27 mouse cellular contexts compared by ENCODE assay signal in genomic region chr16:31446067-31446853, GRCm38 (mm10). TPM values are rescaled to one million over a fixed set of nuclear protein-coding genes. Genes with fewer than 3 reads are reported as not detected.
DNase-seq lines count a peak whose midpoint lies in the region; ATAC-seq and TF ChIP-seq lines count a peak whose summit lies in the region.
"Had no signal": no experiment of that assay in that cellular context is flagged by ENCODE, and none has a peak within 500 bp of the region (broad histone marks: within the 10 kb centered on the region; RNA-seq: fewer than 3 reads in every experiment).

No protein-coding gene starts in this region.

- H3K9me3 ChIP-seq in hindbrain, postnatal 0 days (ENCODE audit: low read length), result no peaks in the 10 kb centered on the region
- no peaks in the 10 kb centered on the region for H3K9me3 ChIP-seq in hindbrain, embryonic 11.5 days (ENCODE audit: control insufficient read depth, low read length)
- H3K9me3 ChIP-seq: embryonic facial prominence, embryonic 12.5 days; hindbrain, embryonic 12.5 days; midbrain, embryonic 10.5 days; neural tube, embryonic 13.5 days had no signal

- no peaks in the 10 kb centered on the region for H3K27me3 ChIP-seq in hindbrain, postnatal 0 days (ENCODE audit: insufficient read depth, low read length)
- no peaks in the 10 kb centered on the region for H3K27me3 ChIP-seq in hindbrain, embryonic 11.5 days (ENCODE audit: control insufficient read depth, insufficient read depth, low read length)
- H3K27me3 ChIP-seq: embryonic facial prominence, embryonic 12.5 days; hindbrain, embryonic 12.5 days; neural tube, embryonic 13.5 days had no signal

- no peak overlapping the region for H3K4me2 ChIP-seq in hindbrain, postnatal 0 days (ENCODE audit: low read depth, low read length)
- H3K4me2 ChIP-seq in hindbrain, embryonic 11.5 days (replicated peaks; ENCODE audit: low read depth, low read length), result no peak overlapping the region
- H3K4me2 ChIP-seq: embryonic facial prominence, embryonic 12.5 days; hindbrain, embryonic 12.5 days; lung, embryonic 14.5 days; neural tube, embryonic 13.5 days had no signal

- H3K4me3 ChIP-seq in hindbrain, postnatal 0 days (ENCODE audit: low read length), result no peak overlapping the region
- H3K4me3 ChIP-seq in hindbrain, embryonic 11.5 days (ENCODE audit: low read depth, low read length), result no peak overlapping the region
- H3K4me3 ChIP-seq: embryonic facial prominence, embryonic 12.5 days; gastrocnemius, adult 2 months; hindbrain, embryonic 12.5 days; midbrain, embryonic 10.5 days; myocyte; neural tube, embryonic 13.5 days had no signal

- no peak for TF ChIP-seq POLR2A in brain, embryonic 14.5 days (IDR thresholded peaks at IDR 0.05; ENCODE audit: borderline replicate concordance, extremely low read depth, insufficient read depth, insufficient read length, poor library complexity, severe bottlenecking)

- WGBS in hindbrain, postnatal 0 days, result 59% methylated on average over 15 of the region's 15 CpGs
- WGBS in hindbrain, embryonic 11.5 days, result 77% methylated on average over 15 of the region's 15 CpGs

- no peak overlapping the region for H3K9ac ChIP-seq in hindbrain, postnatal 0 days (replicated peaks; ENCODE audit: low read length)
- H3K9ac ChIP-seq in hindbrain, embryonic 11.5 days (ENCODE audit: low read depth, low read length), result no peak overlapping the region
- H3K9ac ChIP-seq: embryonic facial prominence, embryonic 12.5 days; hindbrain, embryonic 12.5 days; liver, embryonic 14.5 days; lung, embryonic 14.5 days; neural tube, embryonic 13.5 days had no signal

- no peak overlapping the region for H3K27ac ChIP-seq in hindbrain, postnatal 0 days
- no peak overlapping the region for H3K27ac ChIP-seq in hindbrain, embryonic 11.5 days (ENCODE audit: low read depth, low read length)
- H3K27ac ChIP-seq: embryonic facial prominence, embryonic 12.5 days; gastrocnemius, adult 2 months; hindbrain, embryonic 12.5 days; liver, embryonic 14.5 days; midbrain, embryonic 10.5 days; neural tube, embryonic 13.5 days had no signal

- no peak for TF ChIP-seq CTCF in hindbrain, postnatal 0 days (IDR thresholded peaks at IDR 0.05; ENCODE audit: low read depth)
- no peak for TF ChIP-seq CTCF in brain, embryonic 14.5 days (IDR thresholded peaks at IDR 0.05; ENCODE audit: borderline replicate concordance, extremely low read depth, insufficient read depth, insufficient read length)

- intact Hi-C loops in gastrocnemius, postnatal 36 days (cut with DNase I), result no loop called here

- H3K36me3 ChIP-seq in hindbrain, postnatal 0 days (ENCODE audit: insufficient read depth, low read length), result peaks cover 25% of the 10 kb centered on the region; the same call in 1 of the 2 replicates
- no peaks in the 10 kb centered on the region for H3K36me3 ChIP-seq in hindbrain, embryonic 11.5 days (ENCODE audit: control insufficient read depth, insufficient read depth, low read length)
- H3K36me3 ChIP-seq: embryonic facial prominence, embryonic 12.5 days; midbrain, embryonic 10.5 days had no signal

- H3K4me1 ChIP-seq in hindbrain, postnatal 0 days (ENCODE audit: insufficient read depth, low read length), result no peaks in the 10 kb centered on the region
- no peaks in the 10 kb centered on the region for H3K4me1 ChIP-seq in hindbrain, embryonic 11.5 days (replicated peaks; ENCODE audit: control insufficient read depth, insufficient read depth, low read length)
- H3K4me1 ChIP-seq: embryonic facial prominence, embryonic 12.5 days; midbrain, embryonic 10.5 days; neural tube, embryonic 13.5 days had no signal

- ATAC-seq in hindbrain, postnatal 0 days, result no peak
- ATAC-seq in hindbrain, embryonic 11.5 days (ENCODE audit: low FRiP score), result no peak
- no peak for ATAC-seq in megakaryocyte-erythroid progenitor cell, adult 5-6 weeks (replicated peaks; ENCODE audit: low FRiP score, low TSS enrichment, poor library complexity, severe bottlenecking)
- ATAC-seq: CD4-positive, CD25-positive, alpha-beta regulatory T cell, adult 4 months; forebrain, embryonic 16.5 days; inflammation-experienced regulatory T-cells, adult 6 months; midbrain, embryonic 16.5 days had no signal

- DNase-seq in hindbrain, postnatal 0 days (ENCODE audit: low spot score), result peak; percentile 53
- no peak for DNase-seq in hindbrain, embryonic 11.5 days (ENCODE audit: low spot score)
- peak; percentile 25 for DNase-seq in brain, embryonic 14.5 days (ENCODE audit: low read depth)
- peak; percentile 88 to 94 for DNase-seq in cerebellum, adult 18-20 months
- DNase-seq in cerebellum, postnatal 10 days, result peak; percentile 83 to 92
- no peak for DNase-seq in layer of hippocampus, postnatal 36 days
- no peak for DNase-seq in gastrocnemius, postnatal 36 days
- DNase-seq: adrenal gland, postnatal 25 days; embryo, embryonic 11 days; gastrocnemius, adult 2 months; kidney, adult 11 months; kidney, postnatal 25 days; liver; lung, embryonic 14.5 days; lung, postnatal 14 days; thymus, postnatal 4 days had no signal

RNA-seq across cellular contexts. Expression of gene Bdh1, which starts 24.2 kb away (rescaled TPM):
- total RNA-seq in hindbrain, postnatal 0 days (2014; rRNA removed), result 102 and 108 TPM in 2 replicates
- polyA plus RNA-seq in hindbrain, postnatal 0 days (2015; fragmentation: Nextera tagmentation; extraction: Ambion mirVana), result 134 and 137 TPM in 2 replicates
- 33.4 and 35.6 TPM in 2 replicates for polyA plus RNA-seq in hindbrain, embryonic 11.5 days (2014; fragmentation: Nextera tagmentation; extraction: Ambion mirVana)
- 142 and 148 TPM in 2 replicates for polyA plus RNA-seq in brain, embryonic 14.5 days (2012; rRNA removed)
- total RNA-seq in megakaryocyte-erythroid progenitor cell, adult 5-6 weeks (2014; fragmentation: Nextera tagmentation), result 11.0 and 16.7 TPM in 2 replicates
- total RNA-seq in megakaryocyte-erythroid progenitor cell, adult 5-6 weeks (2017), result 23.5 and 47.3 TPM in 2 replicates
- 100 to 1,000 TPM in 1 of 2 experiments, 10 to 100 TPM in 1; 94.4 to 105 TPM for total RNA-seq in layer of hippocampus, postnatal 36 days (2021)
- 10 to 100 TPM; 42.7 to 51.2 TPM for total RNA-seq in gastrocnemius, postnatal 36 days (2021)

Comparison
In these comparisons a context has a peak if more than half of its experiments do, and no peak if none do; other contexts are left out.
1. DNase-seq: peak in hindbrain, postnatal 0 days (single experiment), brain, embryonic 14.5 days (single experiment), cerebellum, adult 18-20 months (2 of 2) and cerebellum, postnatal 10 days (2 of 2); none in hindbrain, embryonic 11.5 days (single experiment), layer of hippocampus, postnatal 36 days (0 of 2) and gastrocnemius, postnatal 36 days (0 of 2).